Mouse (Mus musculus): ENCODE measurements around the gene Tcaf3.

The Tcaf3 gene

GRCm38 (mm10) chr6:42542036-42543031 lies 55.2 kb downstream of the Tcaf3 start:
- no peak for DNase-seq (ENCODE audit: low read depth, low spot score)

GRCm38 (mm10) chr6:42540681-42541080 lies 56.8 kb downstream of the Tcaf3 start:
- DNase-seq (ENCODE audit: low read depth, low spot score) = no peak

- no peak for DNase-seq (ENCODE audit: low read depth, low spot score)
These were observed 57.8 kb downstream of the Tcaf3 start for GRCm38 (mm10) chr6:42539711-42540110.

Measured in CD4-positive, CD25-positive, alpha-beta regulatory T cell, adult 2 months (primary cell).